Mouse (Mus musculus) 3134 (cell line): ENCODE measurements around the gene Dusp13.
A peak's percentile ranks its signal among the peaks of the same experiment; 100 is the strongest.

Experiments used
- DNase-seq: peaks from one replicate; pipeline ENCODE4 v3.0.0-alpha.2; 2011; ENCODE audit warnings: low spot score; ENCODE audit not compliant: insufficient read length; ENCODE audit errors: extremely low read depth

Gene Dusp13

GRCm38 (mm10) chr14:21750881-21751542 lies at the start of gene Dusp13:
Gene Dusp13, minus strand, starts transcription at chr14:21751181.
- DNase-seq = peak; percentile 65

- no peak for DNase-seq
Measured at GRCm38 (mm10) chr14:21800641-21801040, 49.7 kb upstream of the Dusp13 start.

GRCm38 (mm10) chr14:21792250-21792649 lies 41.3 kb upstream of the Dusp13 start:
- no peak for DNase-seq

- DNase-seq = no peak
Measured at GRCm38 (mm10) chr14:21791722-21792121, 40.7 kb upstream of the Dusp13 start.

GRCm38 (mm10) chr14:21790585-21791251 lies 39.7 kb upstream of the Dusp13 start:
- DNase-seq = no peak

GRCm38 (mm10) chr14:21788121-21788520 lies 37.1 kb upstream of the Dusp13 start:
- DNase-seq = no peak

GRCm38 (mm10) chr14:21787374-21787773 lies 36.4 kb upstream of the Dusp13 start:
- no peak for DNase-seq

GRCm38 (mm10) chr14:21786500-21786899 lies 35.5 kb upstream of the Dusp13 start:
- DNase-seq = no peak

- DNase-seq = no peak
Measured at GRCm38 (mm10) chr14:21776201-21776600, 25.2 kb upstream of the Dusp13 start.

GRCm38 (mm10) chr14:21773946-21774345 lies 23.0 kb upstream of the Dusp13 start:
- no peak for DNase-seq

- no peak for DNase-seq
Measured at GRCm38 (mm10) chr14:21772506-21773281, 21.7 kb upstream of the Dusp13 start.

GRCm38 (mm10) chr14:21766398-21766958 lies 15.5 kb upstream of the Dusp13 start:
- no peak for DNase-seq

- no peak for DNase-seq
Measured at GRCm38 (mm10) chr14:21765754-21766397, 14.9 kb upstream of the Dusp13 start.

- no peak for DNase-seq
Measured at GRCm38 (mm10) chr14:21764646-21765045, 13.7 kb upstream of the Dusp13 start.

GRCm38 (mm10) chr14:21763736-21764135 lies 12.8 kb upstream of the Dusp13 start:
- DNase-seq = no peak

GRCm38 (mm10) chr14:21761560-21761959 lies 10.6 kb upstream of the Dusp13 start:
- no peak for DNase-seq

GRCm38 (mm10) chr14:21753367-21753766 lies 2.4 kb upstream of the Dusp13 start:
- DNase-seq = no peak

GRCm38 (mm10) chr14:21752411-21752810 lies 1.4 kb upstream of the Dusp13 start:
- DNase-seq = no peak

GRCm38 (mm10) chr14:21750008-21750880 lies 737 bp downstream of the Dusp13 start, which contains the start of gene Samd8:
Gene Samd8, plus strand, starts transcription at chr14:21750531.
- peak; percentile 84 for DNase-seq
